Mouse (Mus musculus) thymus, adult 2 months (tissue): ENCODE results near the gene Homer2.

Experiments
- CTCF ChIP-seq: fragments of 200-500 bp; IDR thresholded peaks from 2 replicates; pipeline ENCODE4 v1.5.1; 2012; ENCODE audit warnings: mild to moderate bottlenecking, control low read depth, low read length, moderate library complexity, borderline replicate concordance; ENCODE audit not compliant: control insufficient read depth, poor library complexity, insufficient read depth; ENCODE audit errors: extremely low read depth
- POLR2A ChIP-seq: fragments of 200-500 bp; IDR thresholded peaks from 2 replicates; pipeline ENCODE4 v1.6.1; 2012; ENCODE audit warnings: mild to moderate bottlenecking, low read length, control low read depth, moderate library complexity; ENCODE audit not compliant: control insufficient read depth, poor library complexity, insufficient read depth; ENCODE audit errors: extremely low read depth

GRCm38 (mm10) chr7:81654946-81655718 lies 52.2 kb downstream of the Homer2 start:
- TF ChIP-seq POLR2A (no peak), CTCF (no peak)
